ENCODE assay signal across 8 mouse cellular contexts in the genomic region with DNA sequence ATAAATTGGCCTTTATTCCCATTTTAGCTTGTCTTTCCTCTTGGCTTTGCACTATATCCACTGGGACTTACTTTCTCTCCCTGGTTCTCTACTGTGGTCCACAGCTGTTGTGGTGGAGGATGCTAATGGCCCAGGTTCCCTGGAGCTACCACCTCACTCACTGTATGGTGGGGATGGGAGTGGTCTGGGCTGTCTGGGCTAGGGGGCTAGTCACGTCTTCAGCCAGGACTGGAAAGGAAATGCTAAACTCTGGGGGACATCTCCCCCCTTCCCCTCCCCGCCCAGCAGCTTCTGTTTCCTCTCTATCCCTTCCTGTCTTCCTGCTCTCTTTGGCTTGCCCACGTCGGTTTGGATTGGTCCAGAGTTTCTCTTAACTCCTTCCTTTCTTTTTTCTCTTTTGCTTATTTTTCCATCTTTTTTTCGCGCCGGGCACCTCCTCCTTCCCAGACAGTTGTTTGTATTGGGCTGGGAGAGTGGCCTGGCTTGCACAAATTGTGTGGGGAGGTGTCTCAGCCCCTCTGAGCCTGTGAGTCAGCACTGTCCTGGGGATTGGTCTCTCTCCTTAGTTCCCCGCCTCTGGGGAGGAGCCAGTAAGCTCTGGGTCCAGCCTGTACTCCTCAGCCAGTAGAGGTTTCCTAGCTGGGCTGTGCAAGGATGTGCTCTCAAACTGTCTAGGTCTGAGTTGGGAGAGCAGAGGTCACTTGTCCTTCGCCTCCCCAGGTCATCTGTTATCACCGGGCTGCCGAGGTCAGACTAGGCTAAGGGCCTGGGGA. TPM values are rescaled to one million over a fixed set of nuclear protein-coding genes. Genes with fewer than 3 reads are reported as not detected.
DNase-seq lines count a peak whose midpoint lies in the region; ATAC-seq lines count a peak whose summit lies in the region.

No protein-coding gene starts in this region.

- peaks cover 32% of the 10 kb centered on the region for H3K4me1 ChIP-seq in lung, embryonic 16.5 days (replicated peaks; ENCODE audit: control insufficient read depth, insufficient read depth, low read length)

- peak overlapping the region; percentile 78 for H3K4me3 ChIP-seq in lung, embryonic 16.5 days (ENCODE audit: low read length)

- H3K9ac ChIP-seq in lung, embryonic 16.5 days (ENCODE audit: low read length) = peak overlapping the region; percentile 81

- H3K27me3 ChIP-seq in lung, embryonic 16.5 days (ENCODE audit: control insufficient read depth, insufficient read depth, low read depth, low read length) = no peaks in the 10 kb centered on the region

- no peaks in the 10 kb centered on the region for H3K9me3 ChIP-seq in lung, embryonic 16.5 days (ENCODE audit: control insufficient read depth, low read length)

- H3K4me2 ChIP-seq in lung, embryonic 16.5 days (ENCODE audit: low read depth, low read length) = peak overlapping the region; percentile 94

- peak overlapping the region; percentile 99 for H3K27ac ChIP-seq in lung, embryonic 16.5 days (ENCODE audit: low read length)

- ATAC-seq in frontal cortex, adult (ENCODE audit: low TSS enrichment) = peak; percentile 79
- ATAC-seq in lung, embryonic 16.5 days (ENCODE audit: low read depth) = peak; percentile 80

- peak; percentile 83 for DNase-seq in MEL-GATA-1-ER (ENCODE audit: extremely low read depth, low read depth)
- peak; percentile 48 for DNase-seq in cerebellum, adult 8-10 months
- peak; percentile 85 for DNase-seq in heart, postnatal 4 days
- peak; percentile 51 to 73 for DNase-seq in layer of hippocampus, postnatal 10 days (ENCODE audit: low spot score in 2 of 2)
- peak; percentile 48 for DNase-seq in ovary, postnatal 10 days (ENCODE audit: low spot score)
- peak; percentile 84 to 87 for DNase-seq in urinary bladder, postnatal 4 days (ENCODE audit: low spot score in 2 of 2)

- 4% methylated on average over 11 of the region's 11 CpGs for WGBS in lung, embryonic 16.5 days

- H3K36me3 ChIP-seq in lung, embryonic 16.5 days (ENCODE audit: control insufficient read depth, insufficient read depth, low read length) = peaks cover 20% of the 10 kb centered on the region

RNA-seq across cellular contexts. Expression of gene Shc1, which starts 2.9 kb away (rescaled TPM):
- 10 to 100 TPM; 68.8 to 69.2 TPM for total RNA-seq in heart, postnatal 4 days (2021)
- 10 to 100 TPM; 14.7 to 15.1 TPM for total RNA-seq in layer of hippocampus, postnatal 10 days (2021)
- 110 and 114 TPM in 2 replicates for polyA plus RNA-seq in lung, embryonic 16.5 days (2015; fragmentation: Nextera tagmentation; extraction: Ambion mirVana)

RNA-seq across cellular contexts. Expression of gene Cks1b, which starts 3.0 kb away (rescaled TPM):
- 10 to 100 TPM; 62.8 to 64.3 TPM for total RNA-seq in heart, postnatal 4 days (2021)
- total RNA-seq in layer of hippocampus, postnatal 10 days (2021) = 10 to 100 TPM in 1 of 2 experiments, 1 to 10 TPM in 1; 9.8 to 10.9 TPM
- polyA plus RNA-seq in lung, embryonic 16.5 days (2015; fragmentation: Nextera tagmentation; extraction: Ambion mirVana) = 490 and 518 TPM in 2 replicates

RNA-seq across cellular contexts. Expression of gene Pygo2, which starts 8.8 kb away (rescaled TPM):
- total RNA-seq in heart, postnatal 4 days (2021) = 10 to 100 TPM; 20.3 to 22.1 TPM
- total RNA-seq in layer of hippocampus, postnatal 10 days (2021) = 10 to 100 TPM; 48.5 to 52.3 TPM
- polyA plus RNA-seq in lung, embryonic 16.5 days (2015; fragmentation: Nextera tagmentation; extraction: Ambion mirVana) = 31.5 and 33.3 TPM in 2 replicates

RNA-seq across cellular contexts. Expression of gene Flad1, which starts 9.5 kb away (rescaled TPM):
- 10 to 100 TPM; 30.7 to 33.0 TPM for total RNA-seq in heart, postnatal 4 days (2021)
- total RNA-seq in layer of hippocampus, postnatal 10 days (2021) = 10 to 100 TPM; 28.8 to 33.6 TPM
- 24.0 and 26.9 TPM in 2 replicates for polyA plus RNA-seq in lung, embryonic 16.5 days (2015; fragmentation: Nextera tagmentation; extraction: Ambion mirVana)

RNA-seq across cellular contexts. Expression of gene Pbxip1, which starts 15.3 kb away (rescaled TPM):
- total RNA-seq in heart, postnatal 4 days (2021) = 10 to 100 TPM; 66.0 to 73.8 TPM
- 10 to 100 TPM; 43.3 to 45.2 TPM for total RNA-seq in layer of hippocampus, postnatal 10 days (2021)
- 35.8 and 38.3 TPM in 2 replicates for polyA plus RNA-seq in lung, embryonic 16.5 days (2015; fragmentation: Nextera tagmentation; extraction: Ambion mirVana)

Comparison
In these comparisons a context has a peak if more than half of its experiments do, and no peak if none do; other contexts are left out.
1. Peak in every context shown above with its lines: DNase-seq, ATAC-seq, H3K4me3 ChIP-seq and H3K27ac ChIP-seq.
2. RNA of gene Shc1, which starts 2.9 kb away (total RNA-seq): 68.8 to 69.2 TPM in heart, postnatal 4 days; 14.7 to 15.1 TPM in layer of hippocampus, postnatal 10 days; every median in the first group is over 4 times any median in the second.
3. RNA of gene Cks1b, which starts 3.0 kb away (total RNA-seq): 62.8 to 64.3 TPM in heart, postnatal 4 days; 9.8 to 10.9 TPM in layer of hippocampus, postnatal 10 days; every median in the first group is over 4 times any median in the second.